Mouse (Mus musculus): ENCODE data around the gene Pald1.

DNA sequence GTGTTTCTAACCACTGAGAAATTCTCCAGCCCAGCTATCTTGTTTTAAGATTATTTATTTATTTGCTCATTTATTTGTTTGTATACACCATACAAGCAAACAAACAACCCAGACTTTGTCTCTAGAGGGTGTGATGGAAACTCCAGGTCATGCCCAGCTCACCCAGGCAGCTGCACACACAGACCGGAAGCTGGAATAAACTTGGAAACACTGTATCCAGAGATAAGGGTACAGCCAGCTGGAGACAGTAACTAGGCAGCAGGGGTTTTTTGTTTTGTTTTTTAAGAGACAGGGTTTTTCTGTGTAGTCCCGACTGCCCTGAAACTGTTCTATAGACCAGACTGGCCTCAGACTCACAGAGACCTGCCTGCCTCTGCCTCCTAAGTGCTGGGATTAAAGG is 6.8 kb upstream of the Pald1 start:
- TF ChIP-seq CTCF (conservative IDR thresholded peaks at IDR 0.05; ENCODE audit: low read length) (no peak), POU5F1 (IDR thresholded peaks at IDR 0.05; ENCODE audit: borderline replicate concordance, low read length) (no peak), NANOG (IDR thresholded peaks at IDR 0.05; ENCODE audit: borderline replicate concordance, low read length) (no peak)
